Mouse (Mus musculus) gastrocnemius, postnatal 10 days (tissue): Measurements from ENCODE around the gene 2310022A10Rik. TPM values are rescaled to one million over a fixed set of nuclear protein-coding genes. Genes with fewer than 3 reads are reported as not detected.
A peak's percentile ranks its signal among the peaks of the same experiment; 100 is the strongest.

Source experiments
- DNase-seq: peaks from one replicate; pipeline ENCODE4 v3.0.0; 2021; ENCODE audit warnings: mixed read lengths
- long read RNA-seq, 2 experiments: library from polyadenylated mRNA; stranded (forward); transcript quantifications; one replicate each; pipeline ENCODE4 v2.0.0; 2021
- total RNA-seq, 2 experiments: library from RNA; stranded (reverse); gene quantifications; 2 replicates each; pipeline ENCODE4 v1.2.3; 2021

2310022A10Rik gene
- 100 to 1,000 TPM; 106 to 110 TPM for total RNA-seq
- long read RNA-seq, experiment 1, transcript 2310022A10Rik-201 (10 exons, 2,701 nt): minor isoform, 19 of 178 reads
- long read RNA-seq, experiment 1, transcript 2310022A10Rik-204 (9 exons, 1,871 nt): major isoform, 77 of 178 reads
- long read RNA-seq, experiment 1, transcript 2310022A10Rik-205 (11 exons, 1,989 nt): minor isoform, 34 of 178 reads
- long read RNA-seq, experiment 1, partial matches to known transcripts: 19 of 178 reads
- long read RNA-seq, experiment 1, other reads (novel, unspliced or antisense): 29 of 178 reads
- long read RNA-seq, experiment 2, transcript 2310022A10Rik-205 (11 exons, 1,989 nt): minor isoform, 42 of 217 reads
- long read RNA-seq, experiment 2, transcript 2310022A10Rik-201 (10 exons, 2,701 nt): minor isoform, 12 of 217 reads
- long read RNA-seq, experiment 2, transcript 2310022A10Rik-204 (9 exons, 1,871 nt): major isoform, 118 of 217 reads
- long read RNA-seq, experiment 2, partial matches to known transcripts: 20 of 217 reads
- long read RNA-seq, experiment 2, other reads (novel, unspliced or antisense): 24 of 217 reads

GRCm38 (mm10) chr7:27552931-27553513 lies at the start of gene 2310022A10Rik, which contains the start of gene Pld3:
Gene 2310022A10Rik, plus strand, starts transcription at chr7:27553233.
Gene Pld3, minus strand, starts transcription at chr7:27553218.
- peak; percentile 90 for DNase-seq

GRCm38 (mm10) chr7:27506765-27507370 lies 46.2 kb upstream of the 2310022A10Rik start:
- DNase-seq: no peak

GRCm38 (mm10) chr7:27507711-27508647 lies 45.1 kb upstream of the 2310022A10Rik start:
- peak; percentile 97 for DNase-seq

GRCm38 (mm10) chr7:27508648-27509005 lies 44.4 kb upstream of the 2310022A10Rik start:
- peak; percentile 52 for DNase-seq

GRCm38 (mm10) chr7:27510809-27511208 lies 42.2 kb upstream of the 2310022A10Rik start:
- no peak for DNase-seq

GRCm38 (mm10) chr7:27514961-27515360 lies 38.1 kb upstream of the 2310022A10Rik start:
- no peak for DNase-seq

GRCm38 (mm10) chr7:27518314-27518713 lies 34.7 kb upstream of the 2310022A10Rik start:
- no peak for DNase-seq

GRCm38 (mm10) chr7:27520104-27520503 lies 32.9 kb upstream of the 2310022A10Rik start:
- DNase-seq: no peak

- DNase-seq: no peak
Measured at GRCm38 (mm10) chr7:27520599-27520998, 32.4 kb upstream of the 2310022A10Rik start.

GRCm38 (mm10) chr7:27522967-27523366 lies 30.1 kb upstream of the 2310022A10Rik start, which contains the start of gene Hipk4:
Gene Hipk4, plus strand, starts transcription at chr7:27523267.
- DNase-seq: no peak

GRCm38 (mm10) chr7:27523805-27524204 lies 29.2 kb upstream of the 2310022A10Rik start:
- DNase-seq: no peak

- DNase-seq: peak; percentile 84
Measured at GRCm38 (mm10) chr7:27526039-27526827, 26.8 kb upstream of the 2310022A10Rik start.

GRCm38 (mm10) chr7:27529070-27529469 lies 24.0 kb upstream of the 2310022A10Rik start:
- no peak for DNase-seq

GRCm38 (mm10) chr7:27530937-27531336 lies 22.1 kb upstream of the 2310022A10Rik start:
- no peak for DNase-seq

GRCm38 (mm10) chr7:27531707-27532106 lies 21.3 kb upstream of the 2310022A10Rik start:
- no peak for DNase-seq

GRCm38 (mm10) chr7:27532480-27533050 lies 20.5 kb upstream of the 2310022A10Rik start:
- DNase-seq: no peak

- no peak for DNase-seq
Measured at GRCm38 (mm10) chr7:27535386-27535785, 17.6 kb upstream of the 2310022A10Rik start.

- no peak for DNase-seq
Measured at GRCm38 (mm10) chr7:27536618-27537017, 16.4 kb upstream of the 2310022A10Rik start.

- no peak for DNase-seq
Measured at GRCm38 (mm10) chr7:27537998-27538397, 15.0 kb upstream of the 2310022A10Rik start.

GRCm38 (mm10) chr7:27538797-27539196 lies 14.2 kb upstream of the 2310022A10Rik start:
- DNase-seq: no peak
